29 mouse cellular contexts compared by ENCODE assay signal in genomic region chr8:127411190-127411848, GRCm38 (mm10).
DNase-seq lines count a peak whose midpoint lies in the region; ATAC-seq lines count a peak whose summit lies in the region.
"Had no signal": no experiment of that assay in that cellular context is flagged by ENCODE, and none has a peak within 500 bp of the region (broad histone marks: within the 10 kb centered on the region; RNA-seq: fewer than 3 reads in every experiment).

No protein-coding gene starts in this region.

- peak; percentile 45 for DNase-seq in heart, adult 11 months
- no peak for DNase-seq in heart, embryonic 10.5 days (ENCODE audit: low spot score)
- DNase-seq in midbrain, embryonic 11.5 days (ENCODE audit: low spot score, missing footprints): no peak
- no peak for DNase-seq in kidney, postnatal 4 days
- DNase-seq: adrenal gland, postnatal 36 days; cerebellum, adult 8-10 months; cerebellum, postnatal 25 days; gastrocnemius, postnatal 10 days; kidney, adult 2 months; kidney, postnatal 36 days; liver, embryonic 13.5 days; lung, adult 18-20 months; lung, postnatal 4 days; retina, postnatal 1 day; right cerebral cortex, postnatal 14 days; thymus, postnatal 14 days had no signal

- H3K27me3 ChIP-seq in heart, embryonic 10.5 days (ENCODE audit: insufficient read depth, poor library complexity, severe bottlenecking): no peaks in the 10 kb centered on the region
- H3K27me3 ChIP-seq in midbrain, embryonic 12.5 days: no peaks in the 10 kb centered on the region
- no peaks in the 10 kb centered on the region for H3K27me3 ChIP-seq in midbrain, embryonic 11.5 days (ENCODE audit: control insufficient read depth, insufficient read depth, low read length)
- H3K27me3 ChIP-seq in midbrain, embryonic 15.5 days (replicated peaks): no peaks in the 10 kb centered on the region
- H3K27me3 ChIP-seq in neural tube, embryonic 14.5 days (ENCODE audit: control insufficient read depth, insufficient read depth, low read length): no peaks in the 10 kb centered on the region
- H3K27me3 ChIP-seq: embryonic facial prominence, embryonic 15.5 days; heart, embryonic 15.5 days; intestine, embryonic 15.5 days; limb, embryonic 15.5 days; liver, embryonic 13.5 days had no signal

- H3K4me3 ChIP-seq in heart, embryonic 10.5 days: no peak overlapping the region
- no peak overlapping the region for H3K4me3 ChIP-seq in midbrain, embryonic 12.5 days
- no peak overlapping the region for H3K4me3 ChIP-seq in midbrain, embryonic 11.5 days (ENCODE audit: low read depth, low read length)
- no peak overlapping the region for H3K4me3 ChIP-seq in midbrain, embryonic 15.5 days
- H3K4me3 ChIP-seq in neural tube, embryonic 14.5 days (ENCODE audit: low read depth, low read length): no peak overlapping the region
- H3K4me3 ChIP-seq: embryonic facial prominence, embryonic 10.5 days; embryonic facial prominence, embryonic 15.5 days; heart, embryonic 15.5 days; intestine, embryonic 15.5 days; limb, embryonic 10.5 days; limb, embryonic 15.5 days; liver, embryonic 13.5 days; megakaryocyte, embryonic 14.5 days had no signal

- no peak overlapping the region for H3K9ac ChIP-seq in midbrain, embryonic 12.5 days (replicated peaks)
- no peak overlapping the region for H3K9ac ChIP-seq in midbrain, embryonic 11.5 days (ENCODE audit: low read length)
- H3K9ac ChIP-seq in midbrain, embryonic 15.5 days: no peak overlapping the region
- no peak overlapping the region for H3K9ac ChIP-seq in neural tube, embryonic 14.5 days (replicated peaks; ENCODE audit: low read depth, low read length)
- H3K9ac ChIP-seq: embryonic facial prominence, embryonic 15.5 days; heart, embryonic 15.5 days; intestine, embryonic 15.5 days; limb, embryonic 15.5 days; liver, embryonic 13.5 days had no signal

- H3K9me3 ChIP-seq in heart, embryonic 10.5 days: no peaks in the 10 kb centered on the region
- H3K9me3 ChIP-seq in midbrain, embryonic 12.5 days: no peaks in the 10 kb centered on the region
- no peaks in the 10 kb centered on the region for H3K9me3 ChIP-seq in midbrain, embryonic 11.5 days (ENCODE audit: control insufficient read depth, low read length)
- no peaks in the 10 kb centered on the region for H3K9me3 ChIP-seq in midbrain, embryonic 15.5 days
- no peaks in the 10 kb centered on the region for H3K9me3 ChIP-seq in neural tube, embryonic 14.5 days (ENCODE audit: control insufficient read depth, low read length)
- H3K9me3 ChIP-seq: embryonic facial prominence, embryonic 10.5 days; embryonic facial prominence, embryonic 15.5 days; heart, embryonic 15.5 days; intestine, embryonic 15.5 days; limb, embryonic 10.5 days; limb, embryonic 15.5 days; liver, embryonic 13.5 days; megakaryocyte, embryonic 14.5 days had no signal

- 89% methylated on average over 4 of the region's 4 CpGs for WGBS in heart, embryonic 10.5 days
- WGBS in midbrain, embryonic 12.5 days: 88% methylated on average over 4 of the region's 4 CpGs
- 92% methylated on average over 4 of the region's 4 CpGs for WGBS in midbrain, embryonic 11.5 days
- 75% methylated on average over 4 of the region's 4 CpGs for WGBS in midbrain, embryonic 15.5 days
- 46% methylated on average over 4 of the region's 4 CpGs for whole genome bisulfite sequencing in neural tube, embryonic 14.5 days

- peaks cover 15% of the 10 kb centered on the region for H3K36me3 ChIP-seq in heart, embryonic 10.5 days
- H3K36me3 ChIP-seq in midbrain, embryonic 12.5 days: peaks cover 6% of the 10 kb centered on the region
- no peaks in the 10 kb centered on the region for H3K36me3 ChIP-seq in midbrain, embryonic 11.5 days (ENCODE audit: control insufficient read depth, insufficient read depth, low read length)
- no peaks in the 10 kb centered on the region; the same call in 1 of the 2 replicates for H3K36me3 ChIP-seq in midbrain, embryonic 15.5 days (replicated peaks)
- H3K36me3 ChIP-seq in neural tube, embryonic 14.5 days (ENCODE audit: control insufficient read depth, insufficient read depth, low read length): no peaks in the 10 kb centered on the region
- H3K36me3 ChIP-seq: intestine, embryonic 15.5 days; liver, embryonic 13.5 days had no signal

- no peak overlapping the region for H3K4me2 ChIP-seq in midbrain, embryonic 12.5 days (replicated peaks)
- H3K4me2 ChIP-seq in midbrain, embryonic 11.5 days: no peak overlapping the region
- H3K4me2 ChIP-seq in midbrain, embryonic 15.5 days: no peak overlapping the region
- H3K4me2 ChIP-seq in neural tube, embryonic 14.5 days (ENCODE audit: low read depth, low read length): no peak overlapping the region
- H3K4me2 ChIP-seq: embryonic facial prominence, embryonic 15.5 days; heart, embryonic 15.5 days; intestine, embryonic 15.5 days; limb, embryonic 15.5 days; liver, embryonic 13.5 days had no signal

- no peak overlapping the region for H3K27ac ChIP-seq in heart, embryonic 10.5 days
- H3K27ac ChIP-seq in midbrain, embryonic 12.5 days (replicated peaks): peak overlapping the region; percentile 49; the same call in 1 of the 2 replicates
- no peak overlapping the region for H3K27ac ChIP-seq in midbrain, embryonic 11.5 days (ENCODE audit: low read depth, low read length)
- H3K27ac ChIP-seq in midbrain, embryonic 15.5 days: peak overlapping the region; percentile 60
- H3K27ac ChIP-seq in neural tube, embryonic 14.5 days (ENCODE audit: low read depth, low read length): no peak overlapping the region
- H3K27ac ChIP-seq: embryonic facial prominence, embryonic 10.5 days; embryonic facial prominence, embryonic 15.5 days; heart, embryonic 15.5 days; hindbrain, postnatal 0 days; intestine, embryonic 15.5 days; limb, embryonic 10.5 days; limb, embryonic 15.5 days; liver, embryonic 13.5 days had no signal

- no peaks in the 10 kb centered on the region for H3K4me1 ChIP-seq in heart, embryonic 10.5 days
- H3K4me1 ChIP-seq in midbrain, embryonic 12.5 days: no peaks in the 10 kb centered on the region
- H3K4me1 ChIP-seq in midbrain, embryonic 11.5 days (ENCODE audit: control insufficient read depth, insufficient read depth, low read length): no peaks in the 10 kb centered on the region
- 0 out of 2 replicates have a peak, but pooled peaks cover 4% of the 10 kb centered on the region for H3K4me1 ChIP-seq in midbrain, embryonic 15.5 days
- H3K4me1 ChIP-seq in neural tube, embryonic 14.5 days (ENCODE audit: control insufficient read depth, insufficient read depth, low read length): peaks cover 3% of the 10 kb centered on the region; the same call in 1 of the 2 replicates
- H3K4me1 ChIP-seq: embryonic facial prominence, embryonic 10.5 days; embryonic facial prominence, embryonic 15.5 days; heart, embryonic 15.5 days; intestine, embryonic 15.5 days; limb, embryonic 15.5 days; liver, embryonic 13.5 days; megakaryocyte, embryonic 14.5 days had no signal

- no peak for ATAC-seq in midbrain, embryonic 12.5 days (ENCODE audit: low FRiP score, low read depth)
- no peak for ATAC-seq in midbrain, embryonic 11.5 days (ENCODE audit: low FRiP score)
- no peak for ATAC-seq in midbrain, embryonic 15.5 days (replicated peaks)
- peak; percentile 41; the same call in 1 of the 2 replicates for ATAC-seq in neural tube, embryonic 14.5 days (ENCODE audit: low read depth)
- ATAC-seq: CD4-positive, CD25-positive, alpha-beta regulatory T cell, adult 4 months; hindbrain, postnatal 0 days; intestine, embryonic 15.5 days; lung, postnatal 0 days had no signal

Comparison
In these comparisons a context has a peak if more than half of its experiments do, and no peak if none do; other contexts are left out.
1. H3K27ac ChIP-seq: peak in midbrain, embryonic 12.5 days (single experiment) and midbrain, embryonic 15.5 days (single experiment); none in heart, embryonic 10.5 days (single experiment), midbrain, embryonic 11.5 days (single experiment) and neural tube, embryonic 14.5 days (single experiment).